Mouse (Mus musculus): Measurements from ENCODE around the gene Psmd3. TPM values are rescaled to one million over a fixed set of nuclear protein-coding genes. Genes with fewer than 3 reads are reported as not detected.
A peak's percentile ranks its signal among the peaks of the same experiment; 100 is the strongest.
"Not testable (repeated sequence)": the region's sequence is repeated elsewhere in the genome, so short reads cannot be mapped to it uniquely, and the experiment has no call there.

Psmd3 gene
- 100 to 1,000 TPM; 127 to 128 TPM for total RNA-seq (2021)

- peak; percentile 94 to 96 for DNase-seq (ENCODE audit: extremely low spot score in 1 of 2, low spot score in 1 of 2)
These were observed at the start of gene Psmd3 for GRCm38 (mm10) chr11:98681786-98682745. Psmd3 (plus strand) TSS chr11:98682554.

- DNase-seq (ENCODE audit: extremely low spot score in 1 of 2, low spot score in 1 of 2), result peak in 1 of 2 experiments; percentile 11
These were observed 46.9 kb upstream of the Psmd3 start for GRCm38 (mm10) chr11:98635312-98635970.

GRCm38 (mm10) chr11:98637501-98637900 is 44.9 kb upstream of the Psmd3 start:
- DNase-seq (ENCODE audit: extremely low spot score in 1 of 2, low spot score in 1 of 2), result no peak

GRCm38 (mm10) chr11:98640091-98640490 is 42.3 kb upstream of the Psmd3 start:
- DNase-seq (ENCODE audit: extremely low spot score in 1 of 2, low spot score in 1 of 2), result no peak

- no peak for DNase-seq (ENCODE audit: extremely low spot score in 1 of 2, low spot score in 1 of 2)
These were observed 37.6 kb upstream of the Psmd3 start for GRCm38 (mm10) chr11:98644757-98645156.

- DNase-seq (ENCODE audit: extremely low spot score in 1 of 2, low spot score in 1 of 2), result no peak
These were observed 36.4 kb upstream of the Psmd3 start for GRCm38 (mm10) chr11:98645946-98646345.

- DNase-seq (ENCODE audit: extremely low spot score in 1 of 2, low spot score in 1 of 2), result no peak
These were observed 35.9 kb upstream of the Psmd3 start, which contains the start of gene Gsdma2 for GRCm38 (mm10) chr11:98646459-98646858. Gsdma2 (plus strand) TSS chr11:98646759.

GRCm38 (mm10) chr11:98655076-98655475 is 27.3 kb upstream of the Psmd3 start:
- peak in 1 of 2 experiments; percentile 39 for DNase-seq (ENCODE audit: extremely low spot score in 1 of 2, low spot score in 1 of 2)

- DNase-seq (ENCODE audit: extremely low spot score in 1 of 2, low spot score in 1 of 2), result peak in 1 of 2 experiments; percentile 14
These were observed 21.8 kb upstream of the Psmd3 start for GRCm38 (mm10) chr11:98660517-98660916.

- no peak for DNase-seq (ENCODE audit: extremely low spot score in 1 of 2, low spot score in 1 of 2)
These were observed 18.3 kb upstream of the Psmd3 start, which contains the start of gene Gsdma for GRCm38 (mm10) chr11:98664091-98664490. Gsdma (plus strand) TSS chr11:98664351.

- DNase-seq (ENCODE audit: extremely low spot score in 1 of 2, low spot score in 1 of 2), result no peak
These were observed 13.4 kb upstream of the Psmd3 start for GRCm38 (mm10) chr11:98668984-98669383.

- no peak for DNase-seq (ENCODE audit: extremely low spot score in 1 of 2, low spot score in 1 of 2)
These were observed 11.0 kb upstream of the Psmd3 start for GRCm38 (mm10) chr11:98671284-98671815.

GRCm38 (mm10) chr11:98671857-98672256 is 10.5 kb upstream of the Psmd3 start:
- no peak for DNase-seq (ENCODE audit: extremely low spot score in 1 of 2, low spot score in 1 of 2)

- DNase-seq (ENCODE audit: extremely low spot score in 1 of 2, low spot score in 1 of 2), result no peak
These were observed 9.9 kb upstream of the Psmd3 start for GRCm38 (mm10) chr11:98672482-98672881.

- DNase-seq (ENCODE audit: extremely low spot score in 1 of 2, low spot score in 1 of 2), result peak; percentile 22 to 48
These were observed 9.2 kb upstream of the Psmd3 start for GRCm38 (mm10) chr11:98673136-98673535.

- no peak for DNase-seq (ENCODE audit: extremely low spot score in 1 of 2, low spot score in 1 of 2)
These were observed 6.5 kb upstream of the Psmd3 start for GRCm38 (mm10) chr11:98675829-98676363.

GRCm38 (mm10) chr11:98680023-98680422 is 2.3 kb upstream of the Psmd3 start:
- DNase-seq (ENCODE audit: extremely low spot score in 1 of 2, low spot score in 1 of 2), result no peak

- not testable (repeated sequence) for DNase-seq (ENCODE audit: extremely low spot score in 1 of 2, low spot score in 1 of 2)
These were observed 1.8 kb upstream of the Psmd3 start for GRCm38 (mm10) chr11:98680595-98680994.

GRCm38 (mm10) chr11:98681186-98681585 is 1.2 kb upstream of the Psmd3 start:
- DNase-seq (ENCODE audit: extremely low spot score in 1 of 2, low spot score in 1 of 2), result no peak

- DNase-seq (ENCODE audit: extremely low spot score in 1 of 2, low spot score in 1 of 2), result no peak
These were observed 457 bp downstream of the Psmd3 start for GRCm38 (mm10) chr11:98682811-98683210.

GRCm38 (mm10) chr11:98685642-98686041 is 3.3 kb downstream of the Psmd3 start:
- no peak for DNase-seq (ENCODE audit: extremely low spot score in 1 of 2, low spot score in 1 of 2)

Data from layer of hippocampus, postnatal 25 days (tissue).